Mouse (Mus musculus): ENCODE results near the gene Notch1. TPM values are rescaled to one million over a fixed set of nuclear protein-coding genes. Genes with fewer than 3 reads are reported as not detected.

The Notch1 gene
- 10 to 100 TPM; 35.4 to 45.2 TPM for total RNA-seq (2021)
- long read RNA-seq, experiment 1, partial matches to known transcripts: 1 of 5 reads
- long read RNA-seq, experiment 1, other reads (novel, unspliced or antisense): 4 of 5 reads
- long read RNA-seq, experiment 2, partial matches to known transcripts: 8 of 8 reads
- long read RNA-seq, experiment 2, other reads (novel, unspliced or antisense): 0 of 8 reads

DNA sequence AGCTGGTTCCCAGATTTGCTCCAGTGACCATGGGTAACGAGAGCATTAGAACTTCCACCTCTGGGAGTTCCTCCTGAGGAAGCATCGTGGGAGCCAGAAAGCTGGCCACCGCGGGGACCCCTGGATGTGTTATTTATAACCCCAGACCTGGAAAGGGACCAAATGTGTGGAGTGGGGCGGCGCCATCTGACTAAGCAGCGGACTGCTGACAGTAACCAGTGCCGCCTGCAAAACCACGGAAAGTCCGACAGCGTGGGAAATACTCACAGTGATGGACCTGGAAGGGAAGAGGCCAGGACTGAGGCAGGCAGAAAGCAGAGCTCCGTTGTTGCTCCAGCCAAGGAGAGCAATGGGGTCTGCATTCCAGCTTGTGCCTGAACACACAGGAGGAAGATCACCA lies at the start of gene Notch1:
TSS of gene Notch1 (minus strand) at position 389 of the 400 bp plus-strand sequence.
- no peak for DNase-seq (ENCODE audit: low spot score in 2 of 2)

DNA sequence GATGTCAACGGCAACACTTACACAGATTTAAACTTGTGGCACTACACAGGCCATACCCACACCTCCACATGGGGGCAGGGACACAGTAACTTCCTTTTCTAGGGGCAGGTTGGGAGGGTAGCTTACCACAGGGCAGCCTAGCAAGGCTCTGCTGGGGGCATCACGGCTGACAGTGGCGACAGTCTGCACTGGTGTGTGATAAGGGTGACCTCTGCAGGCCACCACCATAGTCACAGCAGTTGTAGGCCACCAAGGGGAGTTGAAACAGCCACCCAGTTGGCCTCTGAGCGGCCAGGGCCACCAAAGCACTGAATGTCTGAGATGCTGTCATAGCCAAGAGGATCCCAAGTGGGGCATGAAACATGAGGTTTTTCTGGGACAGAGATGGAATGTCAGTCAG lies 49.8 kb upstream of the Notch1 start:
- peak in 1 of 2 experiments; percentile 39 for DNase-seq (ENCODE audit: low spot score in 2 of 2)

DNA sequence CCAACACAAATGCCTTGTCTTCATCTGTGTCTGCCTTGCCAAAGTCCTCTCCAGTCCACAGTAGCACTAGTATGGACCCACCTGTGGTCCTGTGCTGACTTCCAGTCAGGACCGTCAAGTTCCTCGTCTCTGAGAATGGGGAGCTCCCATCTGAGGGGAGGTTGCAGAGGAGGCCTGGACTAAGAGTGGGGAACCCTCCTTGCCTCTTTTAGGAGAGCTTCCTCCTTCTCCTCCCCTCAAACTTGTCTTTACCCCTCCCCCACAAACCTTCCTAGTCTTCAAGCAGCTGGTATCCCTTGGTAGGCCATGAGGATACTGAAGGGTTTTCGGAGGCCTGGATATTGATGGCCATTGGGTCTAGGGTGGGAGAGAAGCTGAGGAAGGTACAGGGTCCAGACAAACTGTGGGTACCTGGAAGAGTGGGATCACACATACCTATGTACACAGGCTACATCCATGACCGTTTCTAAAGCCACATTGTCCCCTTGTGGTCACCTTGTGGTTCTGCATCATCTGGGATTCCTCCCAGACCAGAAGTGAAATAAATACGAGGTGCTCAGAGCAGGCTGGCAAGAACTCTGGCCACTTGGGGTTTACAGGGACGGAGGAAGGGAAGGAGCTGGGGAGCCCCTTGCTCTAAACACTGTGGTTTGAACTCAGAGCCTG lies 45.0 kb upstream of the Notch1 start:
- peak; percentile 45 to 65 for DNase-seq (ENCODE audit: low spot score in 2 of 2)

GRCm38 (mm10) chr2:26560506-26560905 lies 44.0 kb upstream of the Notch1 start:
- no peak for DNase-seq (ENCODE audit: low spot score in 2 of 2)

DNA sequence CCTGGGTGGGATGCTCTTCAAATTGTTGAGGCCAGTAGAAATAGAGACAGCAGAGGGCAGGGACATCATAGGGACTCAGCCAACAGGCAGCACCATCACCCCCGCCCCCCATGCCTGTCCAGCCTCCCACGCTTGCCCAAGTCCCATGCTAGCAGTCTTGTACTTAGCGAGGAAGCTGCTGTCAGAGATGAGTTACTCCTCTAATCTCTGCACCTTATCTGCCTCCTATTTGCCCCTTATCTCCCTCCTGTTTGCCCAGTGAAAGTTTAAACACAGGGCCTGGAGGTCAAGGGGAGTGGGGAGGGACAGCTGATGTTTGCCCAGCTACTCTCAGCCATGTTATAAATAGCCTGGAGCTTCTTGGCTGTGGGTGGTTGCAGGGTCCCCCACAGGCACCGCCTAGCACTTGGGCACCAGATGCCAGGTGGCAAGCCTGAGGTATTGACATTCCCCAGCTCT lies 40.1 kb upstream of the Notch1 start:
- DNase-seq (ENCODE audit: low spot score in 2 of 2): no peak

DNA sequence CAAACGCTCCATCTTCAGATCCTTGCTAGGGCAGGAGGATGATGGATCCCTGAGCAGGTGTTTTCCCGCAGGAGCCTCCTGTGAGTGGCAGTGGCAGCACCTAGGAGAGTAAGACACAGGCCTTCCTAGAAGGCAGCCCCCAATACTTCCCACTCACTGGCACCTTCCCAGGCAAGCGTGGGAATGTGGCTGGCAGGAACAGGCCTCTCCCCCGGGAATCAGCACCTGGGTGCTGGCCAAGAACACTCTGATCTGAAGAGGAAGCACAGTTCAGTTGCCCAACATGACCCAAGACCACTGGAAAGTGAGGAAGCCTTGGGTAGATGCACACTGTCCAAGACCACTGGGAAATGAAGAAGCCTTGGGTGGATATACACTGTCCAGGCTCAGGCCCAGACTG lies 38.6 kb upstream of the Notch1 start:
- peak in 1 of 2 experiments; percentile 66 for DNase-seq (ENCODE audit: low spot score in 2 of 2)

GRCm38 (mm10) chr2:26553904-26554303 lies 37.4 kb upstream of the Notch1 start:
- no peak for DNase-seq (ENCODE audit: low spot score in 2 of 2)

DNA sequence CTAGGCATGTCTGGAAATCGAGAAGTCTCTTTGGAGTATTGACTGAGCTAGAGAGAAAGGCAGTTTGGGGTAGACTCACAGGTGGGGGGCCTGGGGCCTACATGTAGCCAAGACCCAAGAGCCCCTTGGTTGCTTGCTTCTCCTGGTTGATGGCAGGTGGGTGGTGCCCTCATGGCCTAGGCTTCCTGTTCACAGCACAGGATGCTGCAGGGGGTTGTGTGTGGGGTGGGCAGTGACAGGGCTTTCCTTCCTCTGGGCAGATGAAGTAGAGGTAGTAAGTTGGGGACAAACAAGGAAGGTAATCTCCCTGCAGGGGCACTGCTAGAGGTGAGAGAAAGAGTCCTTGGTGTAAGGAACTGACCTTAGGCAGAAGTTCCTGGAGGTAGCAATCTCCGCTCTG lies 35.6 kb upstream of the Notch1 start:
- DNase-seq (ENCODE audit: low spot score in 2 of 2): no peak

DNA sequence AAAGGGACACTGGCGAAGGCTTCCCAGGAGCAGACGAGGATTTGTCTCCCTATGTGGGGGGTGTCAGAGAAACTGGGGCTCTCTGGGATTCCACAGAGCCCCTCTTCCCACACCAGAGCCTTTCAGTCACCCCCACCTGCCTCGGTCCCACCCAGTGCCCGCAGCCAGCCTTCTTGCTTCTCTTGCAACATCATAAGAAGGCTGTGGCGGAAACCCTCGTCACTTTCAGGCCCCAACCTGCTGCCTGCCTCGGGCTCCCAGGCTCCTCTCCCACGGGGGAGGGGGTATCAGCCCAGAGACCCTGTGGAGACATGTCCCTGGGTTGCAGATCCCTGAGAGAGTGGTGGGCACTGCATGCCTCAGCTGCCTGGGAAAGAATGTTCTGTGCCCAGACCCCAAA lies 35.0 kb upstream of the Notch1 start:
- no peak for DNase-seq (ENCODE audit: low spot score in 2 of 2)

GRCm38 (mm10) chr2:26550777-26551176 lies 34.3 kb upstream of the Notch1 start:
- DNase-seq (ENCODE audit: low spot score in 2 of 2): no peak

GRCm38 (mm10) chr2:26550205-26550604 lies 33.7 kb upstream of the Notch1 start:
- no peak for DNase-seq (ENCODE audit: low spot score in 2 of 2)

GRCm38 (mm10) chr2:26549801-26550200 lies 33.3 kb upstream of the Notch1 start:
- no peak for DNase-seq (ENCODE audit: low spot score in 2 of 2)

- DNase-seq (ENCODE audit: low spot score in 2 of 2): no peak
Observed at GRCm38 (mm10) chr2:26547481-26547880, 31.0 kb upstream of the Notch1 start.

- DNase-seq (ENCODE audit: low spot score in 2 of 2): no peak
Observed at GRCm38 (mm10) chr2:26544265-26544664, 27.8 kb upstream of the Notch1 start.

GRCm38 (mm10) chr2:26543768-26544167 lies 27.3 kb upstream of the Notch1 start:
- DNase-seq (ENCODE audit: low spot score in 2 of 2): no peak

GRCm38 (mm10) chr2:26543155-26543554 lies 26.7 kb upstream of the Notch1 start:
- DNase-seq (ENCODE audit: low spot score in 2 of 2): no peak

DNA sequence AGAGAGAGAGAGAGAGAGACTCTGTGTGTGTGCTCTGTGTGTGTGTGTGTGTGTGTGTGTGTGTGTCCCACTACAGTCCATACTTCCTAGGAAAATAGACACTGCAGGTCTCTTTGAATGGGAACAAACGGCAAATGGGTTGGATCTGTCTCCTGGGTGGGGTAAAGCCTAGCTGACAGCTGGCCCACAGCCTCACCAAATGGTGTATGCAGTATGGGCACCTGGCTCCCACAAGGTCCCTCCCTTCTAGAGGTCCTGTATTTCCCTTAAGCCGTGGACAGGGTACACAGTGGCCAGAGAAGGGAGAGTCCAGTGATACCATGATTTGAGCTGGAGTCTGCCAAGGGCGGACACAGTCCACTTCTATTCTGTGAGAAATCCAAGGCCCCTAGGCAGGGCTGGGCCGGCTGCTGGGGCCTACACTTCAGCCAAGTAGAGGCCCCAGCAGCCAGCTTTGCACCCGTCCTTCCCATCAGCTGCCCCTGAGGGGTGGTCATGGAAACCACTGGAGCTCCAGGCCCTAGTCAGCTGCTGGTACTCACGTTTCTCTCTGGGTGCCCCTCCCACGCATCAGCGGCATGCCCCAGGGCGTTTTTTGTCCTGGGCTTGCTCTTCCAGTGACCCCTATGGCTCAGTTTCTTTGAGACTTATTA lies 24.9 kb upstream of the Notch1 start:
- DNase-seq (ENCODE audit: low spot score in 2 of 2): peak; percentile 36 to 44

GRCm38 (mm10) chr2:26540721-26541120 lies 24.3 kb upstream of the Notch1 start:
- no peak for DNase-seq (ENCODE audit: low spot score in 2 of 2)

GRCm38 (mm10) chr2:26539516-26539915 lies 23.1 kb upstream of the Notch1 start:
- no peak for DNase-seq (ENCODE audit: low spot score in 2 of 2)

DNA sequence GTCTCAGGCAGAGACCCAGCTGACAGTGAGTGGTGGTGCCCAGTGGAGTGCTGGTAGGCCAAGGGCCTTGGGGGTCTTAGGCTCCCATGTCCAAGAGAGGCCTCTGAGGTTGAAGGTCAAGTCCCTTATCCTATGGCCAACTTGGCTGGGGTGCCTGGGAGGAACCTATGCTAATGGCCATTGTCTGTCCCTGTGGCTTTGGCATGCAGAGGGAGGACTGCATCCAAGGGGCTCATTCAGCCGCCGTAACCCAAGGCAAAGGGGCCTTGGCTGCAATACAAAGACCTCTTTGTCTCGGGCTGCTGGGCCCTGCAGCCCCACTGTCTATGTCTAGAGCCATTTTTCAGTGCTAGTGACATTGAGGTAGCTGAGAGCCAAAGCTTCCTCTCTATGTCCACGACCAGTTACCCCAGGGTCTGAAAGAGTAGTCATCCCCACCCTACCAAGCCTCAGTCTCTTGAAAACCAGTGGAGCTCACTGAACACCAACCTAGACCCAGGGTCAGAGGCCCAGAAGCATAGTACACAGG lies 19.1 kb upstream of the Notch1 start:
- DNase-seq (ENCODE audit: low spot score in 2 of 2): peak in 1 of 2 experiments; percentile 59

DNA sequence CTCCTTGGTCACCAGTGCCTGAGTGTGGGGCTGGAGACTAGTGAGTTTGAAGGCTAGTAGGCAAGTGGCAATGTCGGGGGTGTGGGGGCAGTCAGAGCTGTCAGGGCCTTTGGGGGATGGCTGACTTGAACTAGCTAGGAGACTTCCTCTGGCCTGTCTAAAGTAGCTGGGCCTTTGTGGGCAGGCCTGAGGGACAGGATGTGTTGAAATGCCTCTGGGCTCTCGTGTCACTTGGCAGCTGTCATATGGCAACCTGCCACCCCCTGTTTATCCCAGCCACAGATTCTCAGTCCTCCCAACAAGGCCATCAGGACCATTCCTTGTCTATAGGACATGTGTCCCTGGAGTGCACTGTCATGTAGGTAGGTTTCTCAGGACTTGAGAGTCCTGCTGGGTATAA lies 18.2 kb upstream of the Notch1 start:
- no peak for DNase-seq (ENCODE audit: low spot score in 2 of 2)

DNA sequence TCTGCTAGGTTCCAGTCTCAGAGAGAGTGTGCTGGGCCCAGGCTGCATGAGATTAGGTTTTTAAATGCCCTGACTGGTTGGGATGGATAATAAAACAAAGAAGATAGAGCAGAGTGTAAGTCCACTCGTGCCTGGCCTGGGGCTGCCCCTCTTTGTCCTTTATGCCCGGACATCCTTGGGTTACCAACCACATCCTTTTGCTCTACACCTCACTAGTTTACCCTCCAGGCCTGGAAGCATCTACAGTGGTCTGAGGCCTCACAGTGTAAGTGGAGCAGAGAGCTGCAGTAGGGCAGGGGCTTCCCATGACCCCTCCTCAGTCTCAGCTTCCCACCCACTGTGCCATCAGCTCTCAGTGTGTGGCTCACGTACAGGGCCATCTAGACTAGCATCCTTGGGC lies 17.7 kb upstream of the Notch1 start:
- DNase-seq (ENCODE audit: low spot score in 2 of 2): no peak

Data from layer of hippocampus, postnatal 14 days (tissue).